Mouse (Mus musculus) mammary gland, adult 2 months (tissue): ENCODE data around the gene Gm8720. TPM values are rescaled to one million over a fixed set of nuclear protein-coding genes. Genes with fewer than 3 reads are reported as not detected.

Experiments used
- polyA plus RNA-seq: library from polyadenylated mRNA; depleted of rRNA; stranded (reverse); fragments of >200 nt; gene quantifications from 2 replicates; pipeline ENCODE4 v1.2.3, GENCODE M21; 2012; ENCODE audit warnings: low replicate concordance; rRNA removed

Gene Gm8720
- polyA plus RNA-seq, result not detected in 2 replicates

GRCm38 (mm10) chr7:23067356-23067755 is at the start of gene Gm8720:
Gm8720 (minus strand) TSS chr7:23067456.

GRCm38 (mm10) chr7:23055240-23055639 is 12.0 kb downstream of the Gm8720 start, which contains the start of gene Vmn1r163:
Vmn1r163 (plus strand) TSS chr7:23055540.

GRCm38 (mm10) chr7:23019823-23020222 is 47.4 kb downstream of the Gm8720 start, which contains the start of gene Gm4216:
Gm4216 (minus strand) TSS chr7:23019923.

Other genes starting within 250 kb of the Gm8720 start
- not detected in 2 replicates for gene Vmn1r159, start 223.9 kb downstream of the Gm8720 start, polyA plus RNA-seq
- not detected in 2 replicates for gene Vmn1r160, start 196.2 kb downstream of the Gm8720 start, polyA plus RNA-seq
- not detected in 2 replicates for gene Gm4214, start 82.8 kb downstream of the Gm8720 start, polyA plus RNA-seq
- gene Gm4216, start 47.5 kb downstream of the Gm8720 start, polyA plus RNA-seq, result not detected in 2 replicates
- gene Vmn1r163, start 11.9 kb downstream of the Gm8720 start, polyA plus RNA-seq, result not detected in 2 replicates
- not detected in 2 replicates for gene Gm10662, start 77.0 kb upstream of the Gm8720 start, polyA plus RNA-seq
- not detected in 2 replicates for gene Vmn1r165, start 149.9 kb upstream of the Gm8720 start, polyA plus RNA-seq
- not detected in 2 replicates for gene Vmn1r166, start 184.2 kb upstream of the Gm8720 start, polyA plus RNA-seq
- gene Gm6902, start 211.4 kb upstream of the Gm8720 start, polyA plus RNA-seq, result not detected in 2 replicates
- gene Nlrp4e, start 233.7 kb upstream of the Gm8720 start, polyA plus RNA-seq, result not detected in 2 replicates